Mouse (Mus musculus) heart, embryonic 10.5 days (tissue): ENCODE data around the gene Spata2. TPM values are rescaled to one million over a fixed set of nuclear protein-coding genes. Genes with fewer than 3 reads are reported as not detected.
A peak's percentile ranks its signal among the peaks of the same experiment; 100 is the strongest.

Source experiments
- DNase-seq: peaks from one replicate; pipeline ENCODE4 v3.0.0-alpha.2; 2017; ENCODE audit warnings: low spot score
- H3K27ac ChIP-seq: fragments of 300-500 bp; sonication (generic); 2 replicates; pipeline ENCODE4 v1.5.1; 2016; ENCODE audit warnings: mild to moderate bottlenecking
- H3K27me3 ChIP-seq: fragments of 300-500 bp; sonication (generic); 2 replicates; pipeline ENCODE4 v1.6.1; 2016; ENCODE audit warnings: mild to moderate bottlenecking; ENCODE audit not compliant: poor library complexity, insufficient read depth, severe bottlenecking
- H3K36me3 ChIP-seq: fragments of 300-500 bp; sonication (generic); 2 replicates; pipeline ENCODE4 v1.6.1; 2016; ENCODE audit warnings: mild to moderate bottlenecking, moderate library complexity
- H3K4me1 ChIP-seq: fragments of 300-500 bp; sonication (generic); 2 replicates; pipeline ENCODE4 v1.6.1; 2016; ENCODE audit warnings: mild to moderate bottlenecking
- H3K4me3 ChIP-seq: fragments of 300-500 bp; sonication (generic); 2 replicates; pipeline ENCODE4 v1.5.1; 2016; ENCODE audit warnings: mild to moderate bottlenecking, moderate library complexity
- H3K9me3 ChIP-seq: fragments of 300-500 bp; sonication (generic); 2 replicates; pipeline ENCODE4 v1.6.1; 2016; ENCODE audit warnings: mild to moderate bottlenecking, moderate library complexity
- WGBS: fragments of 180-500 bp; shearing (Covaris S2); methylation state at CpG from one replicate; pipeline ENCODE4 v1.1.7; 2016; 5-methylcytosine and 5-hydroxymethylcytosine counted together
- polyA plus RNA-seq: library from polyadenylated mRNA; unstranded; fragments of >200 nt; fragmentation: Nextera tagmentation; extraction: Ambion mirVana; gene quantifications from 2 replicates; pipeline ENCODE4 v1.2.1, GENCODE M21; 2016

Spata2 gene
- polyA plus RNA-seq, 1 experiment from 2014 or later = 17.4 TPM

DNA sequence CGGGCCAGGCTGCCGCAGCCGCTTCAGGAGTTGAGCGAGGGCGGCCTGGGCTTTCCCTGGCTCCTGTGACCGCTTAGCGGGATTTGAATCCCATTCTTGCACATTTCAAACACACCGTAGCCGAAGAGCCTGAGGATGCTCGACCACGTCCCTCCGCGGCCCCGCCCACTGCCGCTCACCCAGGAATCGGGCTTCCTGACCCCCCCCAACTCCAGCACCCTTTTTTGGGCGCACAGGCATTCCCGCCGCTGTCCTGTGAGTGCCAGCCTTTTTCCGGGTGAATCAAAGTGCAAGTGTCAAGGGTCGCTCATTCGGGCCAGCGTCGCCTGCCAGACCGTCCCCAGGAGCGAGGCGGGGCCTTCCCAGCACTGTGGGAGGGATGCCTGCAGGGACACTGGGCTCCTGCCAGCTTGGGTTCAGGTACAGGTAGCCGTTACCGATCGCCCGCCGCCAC lies 11.2 kb upstream of the Spata2 start:
- H3K9me3 ChIP-seq = no peaks in the 10 kb centered on the region
- no peaks in the 10 kb centered on the region for H3K27me3 ChIP-seq
- H3K27ac ChIP-seq = peak overlapping the region; percentile 98
- peak overlapping the region; percentile 89 for H3K4me3 ChIP-seq
- H3K36me3 ChIP-seq = peaks cover 23% of the 10 kb centered on the region
- no peak for DNase-seq
- H3K4me1 ChIP-seq = peaks cover 42% of the 10 kb centered on the region
- WGBS = under 1% methylated on average over 32 of the region's 32 CpGs

DNA sequence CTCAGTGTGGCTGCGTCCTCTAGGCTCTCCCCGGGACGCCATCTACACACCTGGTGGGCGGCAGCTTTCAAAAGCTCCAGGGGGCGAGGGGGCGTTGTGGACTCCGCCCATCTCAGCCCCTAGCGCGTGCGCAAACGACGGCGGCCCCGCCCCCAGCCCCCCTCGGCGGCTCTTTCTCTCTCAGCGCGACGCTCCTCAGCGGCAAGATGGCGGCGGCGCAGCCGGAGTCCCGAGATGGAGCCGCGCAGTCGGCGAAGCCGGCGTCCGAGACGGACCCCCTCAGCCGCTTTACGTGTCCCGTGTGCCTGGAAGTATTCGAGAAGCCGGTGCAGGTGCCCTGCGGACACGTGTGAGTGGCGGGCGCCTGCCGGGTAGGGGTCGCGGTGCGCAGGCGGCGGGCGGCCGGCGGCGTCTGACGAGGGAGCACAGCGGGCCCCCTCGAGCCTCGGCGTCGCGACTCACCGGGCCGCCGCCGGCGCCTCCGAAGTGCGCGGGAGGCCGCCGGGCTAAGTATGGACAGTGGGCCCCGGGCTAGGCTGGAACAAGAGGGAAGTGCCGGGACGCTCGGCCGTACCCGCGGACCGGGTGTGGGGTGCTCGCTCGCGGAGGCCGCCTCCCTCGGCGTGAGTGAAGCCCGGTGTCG lies 10.7 kb upstream of the Spata2 start:
- Histone ChIP-seq H3K9me3 (no peaks in the 10 kb centered on the region), H3K27me3 (no peaks in the 10 kb centered on the region), H3K4me3 (peak overlapping the region; percentile 89), H3K27ac (peak overlapping the region; percentile 98), H3K36me3 (peaks cover 18% of the 10 kb centered on the region), H3K4me1 (peaks cover 42% of the 10 kb centered on the region)
- under 1% methylated on average over 85 of the region's 85 CpGs for WGBS
- peak; percentile 92 for DNase-seq

DNA sequence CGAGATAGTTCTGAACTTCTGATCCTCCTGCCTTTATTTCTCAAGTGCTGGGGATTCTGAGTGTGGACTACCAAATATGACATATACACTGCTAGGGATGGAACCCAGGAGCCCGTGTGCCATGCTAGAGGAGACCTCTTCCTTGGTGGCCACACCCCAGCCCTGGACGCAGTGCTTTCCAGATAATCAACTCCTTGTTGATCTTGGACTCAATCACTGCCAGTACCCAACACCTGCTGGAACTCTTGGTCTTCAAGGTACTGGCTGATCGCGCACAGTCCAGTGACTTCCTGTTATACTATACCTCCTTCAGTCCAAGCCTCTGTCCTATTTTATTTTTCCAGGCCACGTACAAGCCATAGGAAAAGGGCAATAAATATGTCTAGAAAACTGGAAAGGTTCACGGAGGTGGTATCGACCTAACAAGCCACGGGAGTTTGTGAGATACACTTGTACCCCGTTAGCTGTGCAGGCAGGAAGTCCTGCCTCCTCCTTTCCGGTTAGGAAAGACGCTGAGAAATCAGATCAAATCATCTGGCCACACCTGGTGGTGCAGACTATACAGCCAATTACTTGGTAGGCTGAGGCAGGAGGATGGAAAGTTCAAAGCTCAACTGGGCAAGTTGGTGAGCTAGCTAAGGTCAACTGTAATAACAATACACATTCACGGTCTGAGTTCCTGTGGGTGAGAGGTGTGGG lies 10.0 kb upstream of the Spata2 start:
- H3K36me3 ChIP-seq = peaks cover 11% of the 10 kb centered on the region
- no peak for DNase-seq
- WGBS = 40% methylated on average over 13 of the region's 13 CpGs
- no peaks in the 10 kb centered on the region for H3K27me3 ChIP-seq
- peaks cover 42% of the 10 kb centered on the region for H3K4me1 ChIP-seq
- H3K9me3 ChIP-seq = no peaks in the 10 kb centered on the region
- peak overlapping the region; percentile 89 for H3K4me3 ChIP-seq
- peak overlapping the region; percentile 98 for H3K27ac ChIP-seq

DNA sequence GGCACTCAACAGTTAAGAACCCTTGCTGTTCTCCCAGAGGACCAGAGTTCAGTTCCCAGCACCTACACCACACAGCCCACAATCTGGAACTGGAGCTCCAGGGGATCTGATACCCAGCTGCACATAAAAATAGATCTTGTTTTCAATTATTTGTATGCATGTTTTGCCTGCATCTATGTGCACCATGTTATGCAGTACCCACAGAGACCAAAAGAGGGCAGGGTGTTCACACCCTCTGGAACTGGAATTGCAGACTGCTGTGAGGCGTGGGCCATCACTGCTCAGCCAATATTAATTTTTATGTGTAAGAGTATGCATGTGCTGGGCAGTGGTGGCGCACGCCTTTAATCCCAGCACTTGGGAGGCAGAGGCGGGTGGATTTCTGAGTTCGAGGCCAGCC lies 4.6 kb upstream of the Spata2 start:
- Histone ChIP-seq H3K27me3 (no peaks in the 10 kb centered on the region), H3K27ac (no peak overlapping the region), H3K4me1 (no peaks in the 10 kb centered on the region; the same call in 1 of the 2 replicates), H3K4me3 (no peak overlapping the region), H3K9me3 (no peaks in the 10 kb centered on the region), H3K36me3 (peaks cover 8% of the 10 kb centered on the region)
- 80% methylated on average over 5 of the region's 5 CpGs for WGBS
- no peak for DNase-seq

DNA sequence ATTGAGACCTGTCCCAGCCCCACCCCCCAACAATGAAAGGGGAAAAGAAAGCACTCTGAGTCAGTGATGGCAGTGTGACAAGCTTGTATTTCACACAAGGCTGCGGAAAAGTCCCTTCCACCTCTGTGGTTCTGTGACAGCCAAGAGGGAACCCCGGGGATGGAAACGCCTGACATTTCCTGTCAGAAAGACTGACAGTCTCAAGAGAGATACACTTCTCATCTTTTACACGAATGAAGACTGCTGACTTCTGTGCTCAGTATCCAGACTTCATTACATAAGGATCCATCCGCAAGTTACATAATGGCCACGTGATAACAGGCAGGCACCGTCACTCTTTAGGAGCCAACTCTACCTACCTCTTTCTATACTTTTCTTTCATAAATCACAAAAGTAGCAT lies 3.8 kb upstream of the Spata2 start:
- H3K27me3 ChIP-seq = no peaks in the 10 kb centered on the region
- H3K27ac ChIP-seq = no peak overlapping the region
- no peak for DNase-seq
- H3K9me3 ChIP-seq = no peaks in the 10 kb centered on the region
- WGBS = 87% methylated on average over 7 of the region's 7 CpGs
- no peak overlapping the region for H3K4me3 ChIP-seq
- H3K4me1 ChIP-seq = peaks cover 8% of the 10 kb centered on the region
- H3K36me3 ChIP-seq = peaks cover 8% of the 10 kb centered on the region

DNA sequence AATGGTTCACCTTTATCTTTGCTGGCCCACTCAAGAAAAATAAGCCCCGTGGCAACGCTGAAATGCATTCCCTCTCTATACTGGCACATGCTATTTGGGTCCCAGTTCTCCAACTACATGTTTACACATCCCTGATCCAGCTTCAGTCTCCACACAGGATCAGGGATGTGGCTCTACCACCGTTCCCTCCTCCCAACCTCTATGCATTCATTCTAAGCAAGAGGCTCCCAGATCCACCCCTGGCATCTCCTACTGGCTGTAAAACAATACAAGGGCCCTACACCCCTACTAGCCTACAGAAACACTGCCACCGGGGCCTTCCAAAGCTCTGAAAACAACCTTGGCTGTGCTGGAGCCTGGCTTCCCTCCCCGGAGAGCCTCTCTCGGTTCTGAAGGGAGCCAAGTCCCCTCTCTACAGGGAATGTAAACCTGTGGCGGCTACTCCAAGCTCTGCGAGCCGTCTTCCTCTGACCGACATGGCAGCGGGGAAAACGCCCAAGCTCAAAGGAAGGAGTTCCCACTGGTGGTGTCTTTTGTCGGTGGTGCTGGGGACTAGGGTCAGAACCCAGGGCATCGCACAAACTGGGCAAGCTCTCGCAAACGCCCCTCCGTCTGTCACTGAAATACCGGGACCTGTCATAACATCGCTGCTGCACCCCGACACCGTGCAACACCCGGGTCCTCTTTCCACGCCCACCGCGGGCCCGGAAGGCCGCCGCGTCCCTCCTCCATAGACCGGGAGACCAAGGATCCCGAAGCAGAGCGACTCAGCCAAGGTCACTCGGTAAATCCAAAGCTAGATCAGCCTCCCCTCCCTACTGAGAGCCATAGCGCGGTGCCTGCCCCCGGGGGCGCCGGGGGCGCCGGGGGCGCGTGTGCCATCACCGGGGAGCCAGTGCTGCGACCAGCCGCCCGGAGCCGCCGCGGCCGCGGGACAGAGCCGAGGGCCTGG lies 654 bp downstream of the Spata2 start, which contains the start of gene Rnf114:
Rnf114 (plus strand) TSS at position 889 of the 952 bp plus-strand sequence.
- DNase-seq = no peak
- Histone ChIP-seq H3K4me1 (peaks cover 22% of the 10 kb centered on the region), H3K36me3 (peaks cover 17% of the 10 kb centered on the region), H3K4me3 (peak within 1 kb of the TSS; percentile 100), H3K27ac (peak within 1 kb of the TSS; percentile 96), H3K27me3 (no peaks in the 10 kb centered on the region), H3K9me3 (no peaks in the 10 kb centered on the region)
- WGBS = 4% methylated on average over 52 of the region's 52 CpGs

DNA sequence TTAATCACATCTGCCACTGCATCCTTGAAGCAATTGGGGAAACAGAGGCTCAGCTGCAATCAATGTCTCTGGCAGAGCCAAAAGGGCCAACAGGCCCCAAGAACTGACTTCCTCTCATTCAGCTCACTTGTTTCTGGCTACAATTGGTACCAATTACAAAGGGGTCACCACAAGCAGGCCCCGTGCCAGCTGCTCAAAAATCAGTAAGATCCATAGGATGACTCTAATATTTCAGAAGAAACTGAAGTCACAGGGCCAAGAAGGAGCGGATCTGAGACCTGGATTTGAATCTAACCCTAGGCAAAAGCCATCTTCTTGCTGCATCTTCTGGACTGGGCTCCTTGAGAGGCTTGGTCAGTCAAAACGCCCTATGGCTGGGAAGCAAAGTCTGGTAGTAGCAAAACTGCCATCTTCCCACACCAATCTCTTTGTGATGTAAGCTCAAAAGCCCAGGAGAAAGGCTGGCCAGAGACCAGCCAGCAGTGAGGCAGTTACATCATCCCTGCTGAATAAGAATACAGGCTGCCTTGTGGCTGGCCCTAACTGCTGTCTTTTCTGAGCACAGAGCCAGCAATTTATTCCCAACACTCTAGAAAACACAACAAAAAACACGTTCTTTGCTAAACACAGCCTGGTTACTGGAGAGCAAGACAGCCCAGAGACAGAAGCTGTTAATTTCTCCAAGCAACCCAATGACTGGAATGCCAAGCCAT lies 1.7 kb downstream of the Spata2 start:
- H3K9me3 ChIP-seq = no peaks in the 10 kb centered on the region
- H3K27me3 ChIP-seq = no peaks in the 10 kb centered on the region
- peaks cover 17% of the 10 kb centered on the region for H3K36me3 ChIP-seq
- no peak overlapping the region for H3K27ac ChIP-seq
- 81% methylated on average over 4 of the region's 4 CpGs for WGBS
- no peak for DNase-seq
- peaks cover 24% of the 10 kb centered on the region for H3K4me1 ChIP-seq
- H3K4me3 ChIP-seq = peak overlapping the region; percentile 100; the same call in 1 of the 2 replicates

DNA sequence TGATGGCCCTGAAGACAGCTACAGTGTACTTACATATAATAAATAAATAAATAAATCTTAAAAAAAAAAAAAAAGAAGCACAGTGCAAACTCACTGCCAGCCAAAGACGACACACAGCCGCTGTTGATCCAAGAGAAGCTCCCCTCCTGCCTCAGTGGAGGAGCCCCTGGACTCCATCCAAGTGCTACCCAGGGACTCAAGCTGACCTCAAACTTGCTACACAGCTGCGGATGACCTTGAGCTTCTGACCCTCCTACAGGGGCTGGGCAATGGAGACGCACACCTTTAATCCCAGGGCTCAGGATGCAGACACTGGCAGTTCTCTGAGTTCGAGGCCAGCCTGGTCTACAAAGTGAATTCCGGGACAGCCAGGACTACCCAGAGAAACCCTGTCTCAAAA lies 4.7 kb downstream of the Spata2 start:
- H3K27me3 ChIP-seq = no peaks in the 10 kb centered on the region
- no peak overlapping the region for H3K4me3 ChIP-seq
- no peak for DNase-seq
- H3K9me3 ChIP-seq = no peaks in the 10 kb centered on the region
- no peak overlapping the region for H3K27ac ChIP-seq
- WGBS = 89% methylated on average over 6 of the region's 6 CpGs
- peaks cover 27% of the 10 kb centered on the region for H3K4me1 ChIP-seq
- peaks cover 34% of the 10 kb centered on the region for H3K36me3 ChIP-seq

DNA sequence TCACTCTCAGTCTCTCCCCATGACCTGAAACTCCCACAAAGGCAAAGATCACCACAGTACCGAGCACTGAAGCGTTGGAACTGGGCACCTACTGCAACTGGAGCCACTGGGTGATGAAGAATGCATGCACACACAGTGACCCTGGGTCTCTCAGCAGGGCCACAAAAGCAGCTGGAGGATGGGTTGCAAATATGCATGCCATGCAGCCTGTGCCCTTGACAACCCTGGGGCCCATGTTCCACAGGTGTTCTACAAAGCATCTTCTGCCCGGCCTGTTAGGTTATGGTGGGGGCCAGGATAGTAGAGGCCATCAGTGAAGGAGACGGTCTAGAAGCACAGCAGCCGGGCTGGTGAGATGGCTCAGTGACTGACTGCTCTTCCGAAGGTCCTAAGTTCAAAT lies 5.1 kb downstream of the Spata2 start:
- no peak overlapping the region for H3K27ac ChIP-seq
- peaks cover 27% of the 10 kb centered on the region for H3K4me1 ChIP-seq
- H3K36me3 ChIP-seq = peaks cover 39% of the 10 kb centered on the region
- H3K4me3 ChIP-seq = no peak overlapping the region
- H3K27me3 ChIP-seq = no peaks in the 10 kb centered on the region
- DNase-seq = no peak
- 93% methylated on average over 6 of the region's 6 CpGs for WGBS
- no peaks in the 10 kb centered on the region for H3K9me3 ChIP-seq

DNA sequence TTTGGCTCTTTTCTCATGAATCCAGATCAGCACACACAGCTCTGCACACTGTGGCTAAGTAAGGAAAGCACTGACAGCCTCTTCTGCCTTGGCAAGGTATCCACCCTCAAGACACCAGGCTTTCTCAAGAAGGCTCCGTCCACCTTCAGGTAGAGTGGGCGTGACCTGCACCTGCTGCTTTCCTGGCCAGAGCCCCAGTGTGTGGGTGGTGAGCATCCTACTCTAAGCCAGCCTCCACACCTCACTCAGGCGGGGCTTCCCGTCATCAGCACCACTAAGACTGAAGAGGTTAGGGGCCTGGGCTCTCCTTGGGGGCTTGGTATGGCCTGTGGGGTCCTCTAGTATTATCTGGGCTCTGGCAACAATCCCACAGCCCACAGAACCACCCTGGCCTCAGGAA lies 6.1 kb downstream of the Spata2 start:
- Histone ChIP-seq H3K27me3 (no peaks in the 10 kb centered on the region), H3K4me1 (peaks cover 20% of the 10 kb centered on the region), H3K36me3 (peaks cover 43% of the 10 kb centered on the region), H3K9me3 (no peaks in the 10 kb centered on the region), H3K4me3 (no peak overlapping the region), H3K27ac (no peak overlapping the region)
- DNase-seq = no peak
- WGBS = 83% methylated on average over 4 of the region's 4 CpGs

DNA sequence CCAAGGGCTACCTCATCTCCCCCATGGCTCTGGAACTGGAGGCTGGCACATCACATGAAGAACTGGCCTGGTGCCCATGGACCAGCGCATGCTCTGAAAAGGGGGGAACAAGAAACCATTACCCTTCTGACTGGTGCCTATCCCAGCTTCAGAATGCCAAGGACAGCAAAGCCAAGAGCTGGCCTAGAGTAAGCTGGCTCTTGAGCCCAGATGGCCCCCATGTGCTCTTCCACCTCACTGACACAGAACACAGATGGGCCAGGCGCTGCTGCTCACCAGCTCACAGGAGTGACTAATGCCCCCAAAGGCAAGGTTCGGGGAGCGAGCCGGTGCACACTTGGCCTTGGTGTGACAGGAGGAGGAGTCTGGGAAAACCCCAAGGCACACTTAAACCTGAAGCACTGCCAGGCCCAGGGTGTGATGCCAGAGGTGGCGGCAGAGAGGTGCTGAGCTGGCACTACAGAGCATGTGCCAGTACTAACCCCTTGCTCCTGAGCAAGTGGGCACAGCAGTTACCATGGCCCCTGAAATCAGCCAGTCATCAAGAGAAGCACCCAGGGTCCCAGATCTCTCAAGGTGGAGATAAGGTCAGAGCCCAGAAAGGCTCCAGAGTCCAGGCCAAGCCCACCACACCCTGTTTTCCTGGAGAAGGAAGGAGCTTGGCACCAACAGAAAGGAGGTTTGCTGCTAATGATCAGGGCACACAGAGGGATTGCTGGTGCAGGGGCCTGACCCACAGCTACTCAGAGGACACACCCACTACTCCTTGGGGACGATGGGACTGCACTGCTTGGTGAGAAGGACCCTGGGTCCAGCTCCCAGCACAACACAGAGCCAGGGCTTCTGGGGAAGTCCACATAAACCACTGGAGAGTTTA lies 6.9 kb downstream of the Spata2 start:
- H3K36me3 ChIP-seq = peaks cover 45% of the 10 kb centered on the region

More for the DNA sequence above, 6.9 kb downstream of the Spata2 start:
- Histone ChIP-seq H3K4me1 (peaks cover 12% of the 10 kb centered on the region), H3K27ac (no peak overlapping the region), H3K4me3 (no peak overlapping the region), H3K9me3 (no peaks in the 10 kb centered on the region), H3K27me3 (no peaks in the 10 kb centered on the region)
- 87% methylated on average over 7 of the region's 7 CpGs for WGBS
- no peak for DNase-seq
